Mouse (Mus musculus) thymus, postnatal 36 days (tissue): ENCODE results near the gene Ell.

Experiments
- DNase-seq, 2 experiments: peaks; one replicate each; pipeline ENCODE4 v3.0.0; 2022; ENCODE audit warnings: mixed read lengths in 2 of 2

Ell gene

GRCm38 (mm10) chr8:70615894-70616293 is 76.6 kb downstream of the Ell start, which contains the start of gene Lrrc25:
Gene Lrrc25, plus strand, starts transcription at chr8:70616155.
- DNase-seq: peak in 1 of 2 experiments; percentile 3

- DNase-seq: peak in 1 of 2 experiments; percentile 7
These were observed 77.4 kb downstream of the Ell start for GRCm38 (mm10) chr8:70616645-70617044.

GRCm38 (mm10) chr8:70617985-70618384 is 78.7 kb downstream of the Ell start:
- peak in 1 of 2 experiments; percentile 4 for DNase-seq

GRCm38 (mm10) chr8:70618888-70619334 is 79.7 kb downstream of the Ell start:
- peak; percentile 41 to 50 for DNase-seq

- no peak for DNase-seq
These were observed 83.0 kb downstream of the Ell start for GRCm38 (mm10) chr8:70622220-70622619.

GRCm38 (mm10) chr8:70625104-70625503 is 85.8 kb downstream of the Ell start:
- peak; percentile 50 to 55 for DNase-seq

GRCm38 (mm10) chr8:70627041-70627440 is 87.8 kb downstream of the Ell start:
- DNase-seq: no peak

- no peak for DNase-seq
These were observed 89.8 kb downstream of the Ell start for GRCm38 (mm10) chr8:70628986-70629490.

GRCm38 (mm10) chr8:70629574-70630531 is 90.6 kb downstream of the Ell start:
- peak; percentile 92 to 94 for DNase-seq

- peak in 1 of 2 experiments; percentile 37 for DNase-seq
These were observed 91.5 kb downstream of the Ell start for GRCm38 (mm10) chr8:70630532-70631381.

GRCm38 (mm10) chr8:70631436-70631835 is 92.2 kb downstream of the Ell start:
- no peak for DNase-seq

- DNase-seq: no peak
These were observed 93.2 kb downstream of the Ell start, which contains the start of gene Gdf15 for GRCm38 (mm10) chr8:70632346-70632892. Gene Gdf15, minus strand, starts transcription at chr8:70632456.

- no peak for DNase-seq
These were observed 94.8 kb downstream of the Ell start for GRCm38 (mm10) chr8:70634066-70634465.

GRCm38 (mm10) chr8:70635527-70635926 is 96.3 kb downstream of the Ell start:
- no peak for DNase-seq

GRCm38 (mm10) chr8:70636838-70637237 is 97.6 kb downstream of the Ell start:
- DNase-seq: no peak

- no peak for DNase-seq
These were observed 99.5 kb downstream of the Ell start for GRCm38 (mm10) chr8:70638752-70639151.
